In the genomic region with DNA sequence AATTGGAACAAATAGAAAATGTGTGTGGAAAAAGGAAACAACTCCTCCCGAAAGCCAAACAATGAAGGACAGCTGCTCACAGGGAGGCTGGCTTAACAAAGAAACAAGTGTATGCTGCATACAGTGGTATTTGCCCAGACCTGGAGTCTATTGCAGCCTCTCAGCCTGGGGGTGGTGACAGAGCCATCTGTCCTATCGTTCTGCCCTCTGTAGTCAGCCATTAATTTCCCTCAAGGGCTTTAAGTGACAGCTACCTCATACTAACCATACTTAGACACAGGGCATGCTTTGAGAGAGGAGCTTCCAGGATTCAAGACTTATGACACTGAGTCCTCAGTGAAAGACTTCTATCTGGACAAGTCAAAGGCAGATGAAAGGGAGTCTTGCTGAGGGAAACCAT, we compare ENCODE assay signal across 11 mouse cellular contexts.
DNase-seq lines count a peak whose midpoint lies in the region; ATAC-seq and TF ChIP-seq lines count a peak whose summit lies in the region.
"Had no signal": no experiment of that assay in that cellular context is flagged by ENCODE, and none has a peak within 500 bp of the region (broad histone marks: within the 10 kb centered on the region; RNA-seq: fewer than 3 reads in every experiment).

No protein-coding gene starts in this region.

- no peak for TF ChIP-seq CTCF in gastrocnemius, adult 2 months (IDR thresholded peaks at IDR 0.05)

- H3K4me1 ChIP-seq in heart, embryonic 16.5 days (ENCODE audit: control insufficient read depth, insufficient read depth, low read length): no peaks in the 10 kb centered on the region
- H3K4me1 ChIP-seq in hindbrain, embryonic 14.5 days (replicated peaks; ENCODE audit: control insufficient read depth, insufficient read depth, low read length): no peaks in the 10 kb centered on the region
- H3K4me1 ChIP-seq in neural tube, embryonic 13.5 days (replicated peaks): peaks cover 4% of the 10 kb centered on the region
- H3K4me1 ChIP-seq: embryonic facial prominence, embryonic 13.5 days had no signal

- no peak overlapping the region for H3K4me3 ChIP-seq in heart, embryonic 16.5 days (ENCODE audit: low read length)
- H3K4me3 ChIP-seq in hindbrain, embryonic 14.5 days (replicated peaks; ENCODE audit: low read length): no peak overlapping the region
- H3K4me3 ChIP-seq in neural tube, embryonic 13.5 days: no peak overlapping the region
- H3K4me3 ChIP-seq in gastrocnemius, adult 2 months: no peak overlapping the region
- H3K4me3 ChIP-seq: embryonic facial prominence, embryonic 13.5 days had no signal

- intact Hi-C loops in heart, postnatal 36 days (cut with DNase I): no loop called here
- intact Hi-C loops in gastrocnemius, postnatal 36 days (cut with DNase I): no loop called here
- intact Hi-C loops in gastrocnemius, adult 2 months (cut with DNase I): no loop called here

- peak; percentile 81 for ATAC-seq in heart, embryonic 16.5 days (replicated peaks; ENCODE audit: extremely low read depth, insufficient read depth, low FRiP score)
- ATAC-seq in hindbrain, embryonic 14.5 days (ENCODE audit: low FRiP score): peak; percentile 86
- ATAC-seq in neural tube, embryonic 13.5 days (ENCODE audit: low read depth): peak; percentile 94

- no peaks in the 10 kb centered on the region for H3K9me3 ChIP-seq in heart, embryonic 16.5 days (replicated peaks; ENCODE audit: control insufficient read depth, low read length)
- no peaks in the 10 kb centered on the region for H3K9me3 ChIP-seq in hindbrain, embryonic 14.5 days (ENCODE audit: control insufficient read depth, low read length)
- no peaks in the 10 kb centered on the region for H3K9me3 ChIP-seq in neural tube, embryonic 13.5 days
- H3K9me3 ChIP-seq: embryonic facial prominence, embryonic 13.5 days had no signal

- no peaks in the 10 kb centered on the region for H3K27me3 ChIP-seq in heart, embryonic 16.5 days (ENCODE audit: control insufficient read depth, insufficient read depth, low read length)
- no peaks in the 10 kb centered on the region for H3K27me3 ChIP-seq in hindbrain, embryonic 14.5 days (ENCODE audit: control insufficient read depth, insufficient read depth, low read length)
- H3K27me3 ChIP-seq in neural tube, embryonic 13.5 days: no peaks in the 10 kb centered on the region
- H3K27me3 ChIP-seq: embryonic facial prominence, embryonic 13.5 days had no signal

- DNase-seq in heart, postnatal 36 days: no peak
- DNase-seq in embryo, embryonic 9.5 days (ENCODE audit: extremely low spot score): peak; percentile 54
- DNase-seq in hindbrain, embryonic 14.5 days (ENCODE audit: low spot score): no peak
- DNase-seq in gastrocnemius, postnatal 36 days: no peak
- no peak for DNase-seq in lung, postnatal 10 days
- DNase-seq in gastrocnemius, adult 2 months: no peak
- DNase-seq: heart, adult 11 months; lung, embryonic 14.5 days had no signal

- no peak overlapping the region for H3K9ac ChIP-seq in heart, embryonic 16.5 days (ENCODE audit: low read length)
- no peak overlapping the region for H3K9ac ChIP-seq in hindbrain, embryonic 14.5 days
- no peak overlapping the region for H3K9ac ChIP-seq in neural tube, embryonic 13.5 days
- H3K9ac ChIP-seq: embryonic facial prominence, embryonic 13.5 days; lung, embryonic 14.5 days had no signal

- no peak overlapping the region for H3K4me2 ChIP-seq in heart, embryonic 16.5 days (ENCODE audit: low read depth, low read length)
- H3K4me2 ChIP-seq in hindbrain, embryonic 14.5 days (replicated peaks): no peak overlapping the region
- no peak overlapping the region for H3K4me2 ChIP-seq in neural tube, embryonic 13.5 days
- H3K4me2 ChIP-seq: embryonic facial prominence, embryonic 13.5 days; lung, embryonic 14.5 days had no signal

- H3K27ac ChIP-seq in heart, embryonic 16.5 days (ENCODE audit: low read length): peak overlapping the region; percentile 42
- no peak overlapping the region for H3K27ac ChIP-seq in hindbrain, embryonic 14.5 days
- no peak overlapping the region; the same call in 1 of the 2 replicates for H3K27ac ChIP-seq in neural tube, embryonic 13.5 days (replicated peaks)
- no peak overlapping the region; the same call in 1 of the 2 replicates for H3K27ac ChIP-seq in gastrocnemius, adult 2 months
- H3K27ac ChIP-seq: embryonic facial prominence, embryonic 13.5 days had no signal

- 10% methylated on average over 2 of the region's 2 CpGs for WGBS in heart, embryonic 16.5 days
- WGBS in hindbrain, embryonic 14.5 days: 6% methylated on average over 2 of the region's 2 CpGs
- 0% methylated on average over 2 of the region's 2 CpGs for WGBS in neural tube, embryonic 13.5 days

- no peaks in the 10 kb centered on the region for H3K36me3 ChIP-seq in heart, embryonic 16.5 days (ENCODE audit: control insufficient read depth, insufficient read depth)
- no peaks in the 10 kb centered on the region for H3K36me3 ChIP-seq in hindbrain, embryonic 14.5 days (replicated peaks; ENCODE audit: control insufficient read depth, insufficient read depth)
- H3K36me3 ChIP-seq in neural tube, embryonic 13.5 days: no peaks in the 10 kb centered on the region
- H3K36me3 ChIP-seq: embryonic facial prominence, embryonic 13.5 days had no signal
